In the genomic region with DNA sequence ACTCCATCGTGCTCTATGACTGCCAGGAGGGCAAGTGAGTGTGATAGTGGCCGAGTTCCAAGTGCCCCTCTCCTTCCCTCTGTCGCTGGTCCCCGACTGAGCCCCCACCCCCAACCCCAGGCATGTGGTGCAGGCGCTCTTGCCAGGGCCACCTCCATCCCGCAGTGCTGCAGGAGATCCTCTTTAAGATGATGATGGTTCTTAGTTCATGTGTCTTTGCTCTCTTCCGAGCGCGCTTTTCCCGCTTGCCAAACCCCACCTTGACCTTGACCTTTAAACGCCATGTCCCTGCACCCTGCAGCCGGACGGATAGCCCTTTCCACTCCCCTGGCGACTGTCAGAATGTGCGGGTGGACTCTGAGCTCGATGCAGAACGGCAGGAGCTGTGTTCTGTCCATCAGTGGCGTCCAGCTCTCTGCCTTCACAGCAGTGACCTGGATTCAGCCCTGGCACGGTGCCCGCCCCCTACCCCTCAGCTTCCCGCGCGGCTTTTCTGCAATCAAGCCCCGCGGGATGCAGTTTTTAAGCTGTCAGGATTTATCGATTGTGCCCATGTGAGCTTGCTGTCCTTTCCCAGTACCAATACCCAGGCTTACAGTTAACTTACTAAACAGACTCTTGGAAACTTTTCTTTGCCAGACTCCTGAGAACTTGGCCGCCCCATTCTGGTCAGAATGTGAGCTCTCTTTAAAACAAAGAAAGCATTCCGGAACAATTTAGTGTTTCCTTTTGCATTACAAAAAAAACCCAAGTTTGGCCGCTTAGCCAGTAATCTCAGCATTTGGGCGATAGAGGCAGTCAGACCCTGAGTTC, we compare ENCODE assay signal across 8 mouse cellular contexts. TPM values are rescaled to one million over a fixed set of nuclear protein-coding genes. Genes with fewer than 3 reads are reported as not detected.
DNase-seq lines count a peak whose midpoint lies in the region; ATAC-seq and TF ChIP-seq lines count a peak whose summit lies in the region.

No protein-coding gene starts in this region.

- H3K9ac ChIP-seq in liver, adult 2 months (ENCODE audit: low read depth, low read length), result peak overlapping the region; percentile 98
- H3K9ac ChIP-seq in midbrain, embryonic 16.5 days (ENCODE audit: low read depth, low read length), result peak overlapping the region; percentile 96

- WGBS in heart, embryonic 10.5 days, result under 1% methylated on average over 30 of the region's 30 CpGs
- whole genome bisulfite sequencing in liver, adult 2 months, result under 1% methylated on average over 30 of the region's 30 CpGs
- under 1% methylated on average over 28 of the region's 30 CpGs for WGBS in midbrain, embryonic 16.5 days

- peak; percentile 26 for ATAC-seq in erythroblast, adult 5-6 weeks (replicated peaks; ENCODE audit: low FRiP score, poor library complexity, severe bottlenecking)
- ATAC-seq in midbrain, embryonic 16.5 days, result peak; percentile 78

- H3K36me3 ChIP-seq in heart, embryonic 10.5 days, result peaks cover 8% of the 10 kb centered on the region
- H3K36me3 ChIP-seq in liver, adult 2 months (ENCODE audit: control insufficient read depth, insufficient read depth, low read length), result peaks cover 4% of the 10 kb centered on the region
- no peaks in the 10 kb centered on the region for H3K36me3 ChIP-seq in midbrain, embryonic 16.5 days (ENCODE audit: control insufficient read depth, insufficient read depth, low read length)

- H3K4me2 ChIP-seq in midbrain, embryonic 16.5 days (ENCODE audit: low read length), result peak overlapping the region; percentile 90

- peaks cover 21% of the 10 kb centered on the region for H3K4me1 ChIP-seq in bone marrow macrophage, adult 2 months (ENCODE audit: control insufficient read depth, insufficient read depth, low read length)
- peaks cover 23% of the 10 kb centered on the region for H3K4me1 ChIP-seq in heart, embryonic 10.5 days
- peaks cover 14% of the 10 kb centered on the region for H3K4me1 ChIP-seq in liver, adult 2 months (ENCODE audit: control insufficient read depth, insufficient read depth, low read length)
- H3K4me1 ChIP-seq in midbrain, embryonic 16.5 days (ENCODE audit: control insufficient read depth, insufficient read depth, low read length), result peaks cover 34% of the 10 kb centered on the region

- no peak; the same call in 1 of the 2 replicates for TF ChIP-seq CTCF in bone marrow macrophage, adult 2 months (IDR thresholded peaks at IDR 0.05; ENCODE audit: low read depth, low read length)
- TF ChIP-seq CTCF in liver, adult 2 months (IDR thresholded peaks at IDR 0.05; ENCODE audit: low read depth, low read length), result no peak

- DNase-seq in CD4-positive helper T cell, adult 2 months (ENCODE audit: low read depth, low spot score), result peak; percentile 44
- peak; percentile 87 for DNase-seq in heart, embryonic 10.5 days (ENCODE audit: low spot score)
- peak; percentile 90 for DNase-seq in kidney, adult 9 months
- DNase-seq in liver, adult 2 months (ENCODE audit: extremely low read depth, low read depth, low spot score), result peak; percentile 92
- peak; percentile 60 to 82 for DNase-seq in spleen, postnatal 4 days (ENCODE audit: low spot score in 2 of 2)

- H3K79me2 ChIP-seq in liver, adult 2 months (ENCODE audit: control insufficient read depth, insufficient read depth, low read length), result peaks cover 15% of the 10 kb centered on the region

- no peaks in the 10 kb centered on the region for H3K27me3 ChIP-seq in heart, embryonic 10.5 days (ENCODE audit: insufficient read depth, poor library complexity, severe bottlenecking)
- H3K27me3 ChIP-seq in liver, adult 2 months (ENCODE audit: control insufficient read depth, insufficient read depth, low read length), result no peaks in the 10 kb centered on the region
- no peaks in the 10 kb centered on the region for H3K27me3 ChIP-seq in midbrain, embryonic 16.5 days (ENCODE audit: control insufficient read depth, insufficient read depth, low read depth, low read length)

- H3K9me3 ChIP-seq in heart, embryonic 10.5 days, result no peaks in the 10 kb centered on the region
- no peaks in the 10 kb centered on the region for H3K9me3 ChIP-seq in midbrain, embryonic 16.5 days (replicated peaks; ENCODE audit: control insufficient read depth, low read length, poor library complexity, severe bottlenecking)

- peak overlapping the region; percentile 88 for H3K27ac ChIP-seq in bone marrow macrophage, adult 2 months (ENCODE audit: insufficient read depth, low read depth, low read length)
- peak overlapping the region; percentile 96 for H3K27ac ChIP-seq in heart, embryonic 10.5 days
- H3K27ac ChIP-seq in liver, adult 2 months (replicated peaks; ENCODE audit: insufficient read depth, low read depth, low read length), result peak overlapping the region; percentile 97
- peak overlapping the region; percentile 98 for H3K27ac ChIP-seq in midbrain, embryonic 16.5 days (ENCODE audit: low read length)

- no peak for TF ChIP-seq POLR2A in bone marrow macrophage, adult 2 months (IDR thresholded peaks at IDR 0.05; ENCODE audit: borderline replicate concordance, low read depth, low read length)
- TF ChIP-seq POLR2A in liver, adult 2 months (IDR thresholded peaks at IDR 0.05; ENCODE audit: extremely low read depth, insufficient read depth, low read length), result peak; percentile 50

- peak overlapping the region; percentile 99 for H3K4me3 ChIP-seq in bone marrow macrophage, adult 2 months (ENCODE audit: insufficient read depth, low read length)
- H3K4me3 ChIP-seq in heart, embryonic 10.5 days, result peak overlapping the region; percentile 78
- peak overlapping the region; percentile 95 for H3K4me3 ChIP-seq in liver, adult 2 months (ENCODE audit: insufficient read depth, low read depth, low read length)
- H3K4me3 ChIP-seq in midbrain, embryonic 16.5 days (ENCODE audit: low read depth, low read length), result peak overlapping the region; percentile 66

RNA-seq across cellular contexts. Expression of a gene that starts 0.8 kb away (rescaled TPM):
- 30.8 and 37.0 TPM in 2 replicates for polyA plus RNA-seq in bone marrow macrophage, adult 2 months (2012; ENCODE audit: insufficient read depth, insufficient read length, missing spikeins)
- total RNA-seq in erythroblast, adult 5-6 weeks (2015; ENCODE audit: low replicate concordance), result 16.5 and 18.6 TPM in 2 replicates
- 19.7 and 23.3 TPM in 2 replicates for total RNA-seq in erythroblast, adult 5-6 weeks (2017; ENCODE audit: low replicate concordance)
- 21.6 and 25.5 TPM in 2 replicates for polyA plus RNA-seq in heart, embryonic 10.5 days (2016; fragmentation: Nextera tagmentation; extraction: Ambion mirVana)
- total RNA-seq in liver, adult 2 months (2014; rRNA removed), result 36.3 and 40.7 TPM in 2 replicates
- polyA plus RNA-seq in liver, adult 2 months (2012; rRNA removed), result 23.6 and 25.9 TPM in 2 replicates
- 35.5 and 35.9 TPM in 2 replicates for polyA plus RNA-seq in midbrain, embryonic 16.5 days (2015; fragmentation: Nextera tagmentation; extraction: Ambion mirVana)

RNA-seq across cellular contexts. Expression of a gene that starts 13.6 kb away (rescaled TPM):
- polyA plus RNA-seq in bone marrow macrophage, adult 2 months (2012; ENCODE audit: insufficient read depth, insufficient read length, missing spikeins), result 0.58 and 0.77 TPM in 2 replicates
- 0.84 TPM in 1 of 2 replicates, not detected in the other for total RNA-seq in erythroblast, adult 5-6 weeks (2015; ENCODE audit: low replicate concordance)
- 0.60 TPM in 1 of 2 replicates, not detected in the other for total RNA-seq in erythroblast, adult 5-6 weeks (2017; ENCODE audit: low replicate concordance)
- 1.1 and 2.5 TPM in 2 replicates for polyA plus RNA-seq in heart, embryonic 10.5 days (2016; fragmentation: Nextera tagmentation; extraction: Ambion mirVana)
- total RNA-seq in liver, adult 2 months (2014; rRNA removed), result 104 and 136 TPM in 2 replicates
- polyA plus RNA-seq in liver, adult 2 months (2012; rRNA removed), result 308 and 315 TPM in 2 replicates
- 3.5 and 3.9 TPM in 2 replicates for polyA plus RNA-seq in midbrain, embryonic 16.5 days (2015; fragmentation: Nextera tagmentation; extraction: Ambion mirVana)

RNA-seq across cellular contexts. Expression of a gene that starts 28.0 kb away (rescaled TPM):
- 41.5 and 42.6 TPM in 2 replicates for polyA plus RNA-seq in bone marrow macrophage, adult 2 months (2012; ENCODE audit: insufficient read depth, insufficient read length, missing spikeins)
- total RNA-seq in erythroblast, adult 5-6 weeks (2015; ENCODE audit: low replicate concordance), result 6.9 and 11.7 TPM in 2 replicates
- total RNA-seq in erythroblast, adult 5-6 weeks (2017; ENCODE audit: low replicate concordance), result 9.0 and 17.0 TPM in 2 replicates
- 36.4 and 45.0 TPM in 2 replicates for polyA plus RNA-seq in heart, embryonic 10.5 days (2016; fragmentation: Nextera tagmentation; extraction: Ambion mirVana)
- total RNA-seq in liver, adult 2 months (2014; rRNA removed), result 12.4 and 13.7 TPM in 2 replicates
- polyA plus RNA-seq in liver, adult 2 months (2012; rRNA removed), result 17.3 and 22.7 TPM in 2 replicates
- 16.6 and 16.7 TPM in 2 replicates for polyA plus RNA-seq in midbrain, embryonic 16.5 days (2015; fragmentation: Nextera tagmentation; extraction: Ambion mirVana)

RNA-seq across cellular contexts. Expression of a gene that starts 31.4 kb away (rescaled TPM):
- 99.0 and 113 TPM in 2 replicates for polyA plus RNA-seq in bone marrow macrophage, adult 2 months (2012; ENCODE audit: insufficient read depth, insufficient read length, missing spikeins)
- total RNA-seq in erythroblast, adult 5-6 weeks (2015; ENCODE audit: low replicate concordance), result 11.7 and 20.5 TPM in 2 replicates
- total RNA-seq in erythroblast, adult 5-6 weeks (2017; ENCODE audit: low replicate concordance), result 18.5 and 25.8 TPM in 2 replicates
- polyA plus RNA-seq in heart, embryonic 10.5 days (2016; fragmentation: Nextera tagmentation; extraction: Ambion mirVana), result 70.5 and 77.2 TPM in 2 replicates
- 4.9 and 6.2 TPM in 2 replicates for total RNA-seq in liver, adult 2 months (2014; rRNA removed)
- polyA plus RNA-seq in liver, adult 2 months (2012; rRNA removed), result 4.5 and 4.7 TPM in 2 replicates
- polyA plus RNA-seq in midbrain, embryonic 16.5 days (2015; fragmentation: Nextera tagmentation; extraction: Ambion mirVana), result 49.5 and 52.1 TPM in 2 replicates

RNA-seq across cellular contexts. Expression of a gene that starts 50.8 kb away (rescaled TPM):
- polyA plus RNA-seq in bone marrow macrophage, adult 2 months (2012; ENCODE audit: insufficient read depth, insufficient read length, missing spikeins), result 41.6 and 61.6 TPM in 2 replicates
- total RNA-seq in erythroblast, adult 5-6 weeks (2015; ENCODE audit: low replicate concordance), result 5.0 and 6.1 TPM in 2 replicates
- total RNA-seq in erythroblast, adult 5-6 weeks (2017; ENCODE audit: low replicate concordance), result 0.56 and 1.9 TPM in 2 replicates
- polyA plus RNA-seq in heart, embryonic 10.5 days (2016; fragmentation: Nextera tagmentation; extraction: Ambion mirVana), result not detected in 2 replicates
- total RNA-seq in liver, adult 2 months (2014; rRNA removed), result 0.18 and 0.27 TPM in 2 replicates
- polyA plus RNA-seq in liver, adult 2 months (2012; rRNA removed), result 0.37 and 0.61 TPM in 2 replicates
- not detected in 2 replicates for polyA plus RNA-seq in midbrain, embryonic 16.5 days (2015; fragmentation: Nextera tagmentation; extraction: Ambion mirVana)

Comparison
In these comparisons a context has a peak if more than half of its experiments do, and no peak if none do; other contexts are left out.
1. Peak in every context shown above with its lines: DNase-seq, ATAC-seq, H3K4me3 ChIP-seq and H3K27ac ChIP-seq.
2. RNA of a gene that starts 13.6 kb away (polyA plus RNA-seq): 308 to 315 TPM in liver, adult 2 months; 3.5 to 3.9 TPM in midbrain, embryonic 16.5 days, 1.1 to 2.5 TPM in heart, embryonic 10.5 days and 0.58 to 0.77 TPM in bone marrow macrophage, adult 2 months; every median in the first group is over 10 times any median in the second.